ENCODE assay signal across 27 mouse cellular contexts in genomic region chr6:136041821-136042220, GRCm38 (mm10).
DNase-seq lines count a peak whose midpoint lies in the region; ATAC-seq and TF ChIP-seq lines count a peak whose summit lies in the region.
"Had no signal": no experiment of that assay in that cellular context is flagged by ENCODE, and none has a peak within 500 bp of the region (broad histone marks: within the 10 kb centered on the region; RNA-seq: fewer than 3 reads in every experiment).

No protein-coding gene starts in this region.

- no peak overlapping the region for H3K4me2 ChIP-seq in neural tube, embryonic 12.5 days (replicated peaks)
- H3K4me2 ChIP-seq in neural tube, embryonic 15.5 days, result no peak overlapping the region
- H3K4me2 ChIP-seq: embryonic facial prominence, embryonic 13.5 days; embryonic facial prominence, embryonic 15.5 days; forebrain, embryonic 12.5 days had no signal

- 0 out of 2 replicates have a peak, but pooled peaks have one; percentile 33 for ATAC-seq in neural tube, embryonic 12.5 days (ENCODE audit: low FRiP score, low read depth)
- ATAC-seq in neural tube, embryonic 15.5 days (ENCODE audit: low FRiP score), result peak; percentile 68; the same call in 1 of the 2 replicates
- ATAC-seq: activated CD4-positive, CD25-positive, alpha-beta regulatory T cell, adult 4 months; CD4-positive, CD25-positive, alpha-beta regulatory T cell, adult 4 months; forebrain, embryonic 14.5 days; Patski had no signal

- 88% methylated on average over 8 of the region's 8 CpGs for WGBS in neural tube, embryonic 12.5 days
- WGBS in neural tube, embryonic 15.5 days, result 67% methylated on average over 8 of the region's 8 CpGs

- H3K9me3 ChIP-seq in neural tube, embryonic 12.5 days, result no peaks in the 10 kb centered on the region
- no peaks in the 10 kb centered on the region for H3K9me3 ChIP-seq in neural tube, embryonic 15.5 days (replicated peaks)
- H3K9me3 ChIP-seq: embryonic facial prominence, embryonic 13.5 days; embryonic facial prominence, embryonic 15.5 days; forebrain, embryonic 10.5 days; forebrain, embryonic 12.5 days had no signal

- H3K9ac ChIP-seq in neural tube, embryonic 12.5 days, result no peak overlapping the region
- H3K9ac ChIP-seq in neural tube, embryonic 15.5 days (replicated peaks), result no peak overlapping the region
- H3K9ac ChIP-seq: embryonic facial prominence, embryonic 13.5 days; embryonic facial prominence, embryonic 15.5 days; forebrain, embryonic 12.5 days had no signal

- H3K4me1 ChIP-seq in neural tube, embryonic 12.5 days, result no peaks in the 10 kb centered on the region
- H3K4me1 ChIP-seq in neural tube, embryonic 15.5 days, result peaks cover 7% of the 10 kb centered on the region; the same call in 1 of the 2 replicates
- H3K4me1 ChIP-seq: embryonic facial prominence, embryonic 13.5 days; embryonic facial prominence, embryonic 15.5 days; forebrain, embryonic 10.5 days; forebrain, embryonic 12.5 days had no signal

- peak overlapping the region; percentile 28; the same call in 1 of the 2 replicates for H3K27ac ChIP-seq in layer of hippocampus, adult 2 months
- H3K27ac ChIP-seq in neural tube, embryonic 12.5 days, result no peak overlapping the region
- H3K27ac ChIP-seq in neural tube, embryonic 15.5 days (replicated peaks), result peak overlapping the region; percentile 48
- H3K27ac ChIP-seq: embryonic facial prominence, embryonic 13.5 days; embryonic facial prominence, embryonic 15.5 days; forebrain, embryonic 10.5 days; forebrain, embryonic 12.5 days had no signal

- H3K4me3 ChIP-seq in layer of hippocampus, adult 2 months, result no peak overlapping the region
- no peak overlapping the region for H3K4me3 ChIP-seq in neural tube, embryonic 12.5 days
- no peak overlapping the region for H3K4me3 ChIP-seq in neural tube, embryonic 15.5 days (replicated peaks)
- H3K4me3 ChIP-seq: embryonic facial prominence, embryonic 13.5 days; embryonic facial prominence, embryonic 15.5 days; erythroblast, embryonic 14.5 days; forebrain, embryonic 10.5 days; forebrain, embryonic 12.5 days had no signal

- no peaks in the 10 kb centered on the region for H3K27me3 ChIP-seq in neural tube, embryonic 12.5 days (replicated peaks)
- no peaks in the 10 kb centered on the region for H3K27me3 ChIP-seq in neural tube, embryonic 15.5 days (replicated peaks)
- H3K27me3 ChIP-seq: CH12.LX; embryonic facial prominence, embryonic 13.5 days; embryonic facial prominence, embryonic 15.5 days; forebrain, embryonic 12.5 days; Patski had no signal

- no peak for TF ChIP-seq CTCF in layer of hippocampus, adult 2 months (conservative IDR thresholded peaks at IDR 0.05)

- H3K36me3 ChIP-seq in neural tube, embryonic 12.5 days, result no peaks in the 10 kb centered on the region
- no peaks in the 10 kb centered on the region for H3K36me3 ChIP-seq in neural tube, embryonic 15.5 days
- H3K36me3 ChIP-seq: embryonic facial prominence, embryonic 13.5 days; embryonic facial prominence, embryonic 15.5 days; forebrain, embryonic 10.5 days; forebrain, embryonic 12.5 days; G1E had no signal

- peak; percentile 55 for DNase-seq in heart, adult 11 months
- no peak for DNase-seq in heart, adult 18-20 months
- no peak for DNase-seq in layer of hippocampus, adult 2 months (ENCODE audit: low spot score in 2 of 2)
- no peak for DNase-seq in layer of hippocampus, adult 9-11 months
- no peak for DNase-seq in neural tube, embryonic 10.5 days (ENCODE audit: extremely low spot score, low spot score)
- DNase-seq in kidney, adult 18-20 months, result no peak
- DNase-seq: adrenal gland, adult 8-10 months; B cell, adult 2 months; cerebellum, adult 11 months; cerebellum, adult 18-20 months; cerebellum, adult 8-10 months; cerebellum, adult 9-11 months; cerebellum, postnatal 36 days; embryo, embryonic 11 days had no signal
